Comparison of ENCODE assay signal across 15 mouse cellular contexts in the genomic region with DNA sequence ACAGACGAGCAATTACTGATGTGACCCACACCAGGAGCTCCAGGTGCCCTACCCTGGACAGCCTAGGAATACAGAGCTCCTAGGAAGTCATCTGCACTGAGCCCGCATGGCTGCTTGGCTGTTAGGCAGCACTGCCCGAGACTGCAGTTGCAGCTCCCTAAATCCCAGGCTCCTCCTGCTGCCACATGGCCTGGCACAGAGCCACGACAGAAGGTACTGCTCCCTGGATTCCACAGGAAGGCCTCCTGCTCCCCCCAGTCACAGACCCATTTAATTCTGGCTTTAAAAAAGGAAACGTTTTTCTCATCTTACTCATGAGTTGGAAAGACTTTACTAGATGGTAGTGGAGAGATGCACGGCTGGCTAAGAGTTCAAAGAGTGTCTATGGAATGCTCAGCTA. TPM values are rescaled to one million over a fixed set of nuclear protein-coding genes. Genes with fewer than 3 reads are reported as not detected.
A peak's percentile ranks its signal among the peaks of the same experiment; 100 is the strongest.
DNase-seq lines count a peak whose midpoint lies in the region; ATAC-seq lines count a peak whose summit lies in the region.
"Had no signal": no experiment of that assay in that cellular context is flagged by ENCODE, and none has a peak within 500 bp of the region (broad histone marks: within the 10 kb centered on the region; RNA-seq: fewer than 3 reads in every experiment).

No protein-coding gene starts in this region.

- H3K9me3 ChIP-seq in heart, embryonic 12.5 days (replicated peaks) = no peaks in the 10 kb centered on the region
- no peaks in the 10 kb centered on the region for H3K9me3 ChIP-seq in midbrain, embryonic 13.5 days
- H3K9me3 ChIP-seq in midbrain, embryonic 15.5 days = no peaks in the 10 kb centered on the region
- H3K9me3 ChIP-seq in midbrain, embryonic 16.5 days (replicated peaks; ENCODE audit: control insufficient read depth, low read length, poor library complexity, severe bottlenecking) = no peaks in the 10 kb centered on the region
- H3K9me3 ChIP-seq: forebrain, embryonic 15.5 days; hindbrain, embryonic 10.5 days; kidney, embryonic 15.5 days; limb, embryonic 15.5 days had no signal

- peak overlapping the region; percentile 10; the same call in 1 of the 2 replicates for H3K4me2 ChIP-seq in heart, embryonic 12.5 days
- H3K4me2 ChIP-seq in midbrain, embryonic 13.5 days (replicated peaks) = no peak overlapping the region
- no peak overlapping the region for H3K4me2 ChIP-seq in midbrain, embryonic 15.5 days
- no peak overlapping the region for H3K4me2 ChIP-seq in midbrain, embryonic 16.5 days (ENCODE audit: low read length)
- H3K4me2 ChIP-seq: forebrain, embryonic 15.5 days; kidney, embryonic 15.5 days; limb, embryonic 15.5 days had no signal

- peak overlapping the region; percentile 63; the same call in 1 of the 2 replicates for H3K27ac ChIP-seq in heart, embryonic 12.5 days (ENCODE audit: poor library complexity, severe bottlenecking)
- no peak overlapping the region for H3K27ac ChIP-seq in midbrain, embryonic 13.5 days
- H3K27ac ChIP-seq in midbrain, embryonic 15.5 days = no peak overlapping the region
- H3K27ac ChIP-seq in midbrain, embryonic 16.5 days (ENCODE audit: low read length) = no peak overlapping the region
- H3K27ac ChIP-seq: forebrain, embryonic 15.5 days; hindbrain, embryonic 10.5 days; kidney, embryonic 15.5 days; limb, embryonic 15.5 days; stomach, postnatal 0 days had no signal

- H3K27me3 ChIP-seq in heart, embryonic 12.5 days (replicated peaks) = peaks cover 21% of the 10 kb centered on the region
- peaks cover 15% of the 10 kb centered on the region for H3K27me3 ChIP-seq in midbrain, embryonic 13.5 days
- H3K27me3 ChIP-seq in midbrain, embryonic 15.5 days (replicated peaks) = no peaks in the 10 kb centered on the region
- H3K27me3 ChIP-seq in midbrain, embryonic 16.5 days (ENCODE audit: control insufficient read depth, insufficient read depth, low read depth, low read length) = no peaks in the 10 kb centered on the region
- H3K27me3 ChIP-seq: forebrain, embryonic 15.5 days had no signal

- WGBS in heart, embryonic 12.5 days = 25% methylated on average over 6 of the region's 6 CpGs
- WGBS in midbrain, embryonic 13.5 days = 70% methylated on average over 6 of the region's 6 CpGs
- WGBS in midbrain, embryonic 15.5 days = 61% methylated on average over 6 of the region's 6 CpGs
- 58% methylated on average over 6 of the region's 6 CpGs for WGBS in midbrain, embryonic 16.5 days

- intact Hi-C loops in left cerebral cortex, postnatal 36 days (cut with DNase I) = no loop called here

- no peak overlapping the region for H3K4me3 ChIP-seq in heart, embryonic 12.5 days
- H3K4me3 ChIP-seq in midbrain, embryonic 13.5 days (replicated peaks) = no peak overlapping the region
- no peak overlapping the region for H3K4me3 ChIP-seq in midbrain, embryonic 15.5 days
- no peak overlapping the region for H3K4me3 ChIP-seq in midbrain, embryonic 16.5 days (ENCODE audit: low read depth, low read length)
- H3K4me3 ChIP-seq: forebrain, embryonic 15.5 days; hindbrain, embryonic 10.5 days; kidney, embryonic 15.5 days; limb, embryonic 15.5 days; myocyte had no signal

- DNase-seq in heart, adult 8-10 months (ENCODE audit: low spot score) = no peak
- DNase-seq in cerebellum, adult 8-10 months = peak; percentile 81
- peak; percentile 49 to 54 for DNase-seq in left cerebral cortex, postnatal 36 days (ENCODE audit: low spot score in 2 of 2)
- no peak for DNase-seq in lung, adult 18-20 months

- H3K4me1 ChIP-seq in heart, embryonic 12.5 days (replicated peaks) = peaks cover 48% of the 10 kb centered on the region
- peaks cover 51% of the 10 kb centered on the region for H3K4me1 ChIP-seq in midbrain, embryonic 13.5 days (replicated peaks)
- H3K4me1 ChIP-seq in midbrain, embryonic 15.5 days = peaks cover 47% of the 10 kb centered on the region
- H3K4me1 ChIP-seq in midbrain, embryonic 16.5 days (ENCODE audit: control insufficient read depth, insufficient read depth, low read length) = peaks cover 29% of the 10 kb centered on the region

- H3K9ac ChIP-seq in heart, embryonic 12.5 days = no peak overlapping the region
- 0 out of 2 replicates have a peak overlapping the region, but pooled peaks have one; percentile 19 for H3K9ac ChIP-seq in midbrain, embryonic 13.5 days (replicated peaks)
- H3K9ac ChIP-seq in midbrain, embryonic 15.5 days = no peak overlapping the region
- H3K9ac ChIP-seq in midbrain, embryonic 16.5 days (ENCODE audit: low read depth, low read length) = no peak overlapping the region
- H3K9ac ChIP-seq: forebrain, embryonic 15.5 days; kidney, embryonic 15.5 days; limb, embryonic 15.5 days had no signal

- no peak for ATAC-seq in heart, embryonic 12.5 days (ENCODE audit: insufficient number of reproducible peaks, low FRiP score)
- no peak for ATAC-seq in midbrain, embryonic 13.5 days
- ATAC-seq in midbrain, embryonic 15.5 days (replicated peaks) = no peak
- ATAC-seq in midbrain, embryonic 16.5 days = no peak
- ATAC-seq: forebrain, embryonic 15.5 days; lung, postnatal 0 days had no signal

- no peaks in the 10 kb centered on the region for H3K36me3 ChIP-seq in heart, embryonic 12.5 days
- H3K36me3 ChIP-seq in midbrain, embryonic 13.5 days = no peaks in the 10 kb centered on the region
- no peaks in the 10 kb centered on the region for H3K36me3 ChIP-seq in midbrain, embryonic 15.5 days (replicated peaks)
- no peaks in the 10 kb centered on the region for H3K36me3 ChIP-seq in midbrain, embryonic 16.5 days (ENCODE audit: control insufficient read depth, insufficient read depth, low read length)
- H3K36me3 ChIP-seq: forebrain, embryonic 15.5 days; hindbrain, embryonic 10.5 days; kidney, embryonic 15.5 days; limb, embryonic 15.5 days had no signal

RNA-seq across cellular contexts. Expression of gene Pgbd5, which starts 10.0 kb away (rescaled TPM):
- polyA plus RNA-seq in heart, embryonic 12.5 days (2016; fragmentation: Nextera tagmentation; extraction: Ambion mirVana) = 2.5 and 2.6 TPM in 2 replicates
- under 1 TPM; 0.41 to 0.66 (median 0.59) TPM for total RNA-seq in heart, adult 8-10 months (2022)
- 7.6 and 8.6 TPM in 2 replicates for polyA plus RNA-seq in midbrain, embryonic 13.5 days (2015; fragmentation: Nextera tagmentation; extraction: Ambion mirVana)
- polyA plus RNA-seq in midbrain, embryonic 15.5 days (2015; fragmentation: Nextera tagmentation; extraction: Ambion mirVana) = 15.3 and 15.8 TPM in 2 replicates
- 100 to 1,000 TPM; 211 to 220 TPM for total RNA-seq in left cerebral cortex, postnatal 36 days (2021)
- 12.2 and 13.7 TPM in 2 replicates for polyA plus RNA-seq in midbrain, embryonic 16.5 days (2015; fragmentation: Nextera tagmentation; extraction: Ambion mirVana)

Comparison
In these comparisons a context has a peak if more than half of its experiments do, and no peak if none do; other contexts are left out.
1. DNase-seq: peak in cerebellum, adult 8-10 months (single experiment) and left cerebral cortex, postnatal 36 days (2 of 2); none in heart, adult 8-10 months (single experiment) and lung, adult 18-20 months (0 of 2).